In genomic region chr5:137531414-137532130, GRCm38 (mm10) we compare ENCODE assay signal across 8 mouse cellular contexts. TPM values are rescaled to one million over a fixed set of nuclear protein-coding genes. Genes with fewer than 3 reads are reported as not detected.
DNase-seq lines count a peak whose midpoint lies in the region; ATAC-seq and TF ChIP-seq lines count a peak whose summit lies in the region.

No protein-coding gene starts in this region.

- H3K9me3 ChIP-seq in intestine, postnatal 0 days (ENCODE audit: control insufficient read depth): no peaks in the 10 kb centered on the region

- peak overlapping the region; percentile 71 for H3K4me2 ChIP-seq in intestine, postnatal 0 days (replicated peaks; ENCODE audit: low read depth)

- no peak for ATAC-seq in intestine, postnatal 0 days

- peaks cover 36% of the 10 kb centered on the region for H3K36me3 ChIP-seq in intestine, postnatal 0 days (ENCODE audit: control insufficient read depth, insufficient read depth)

- peak overlapping the region; percentile 83 for H3K27ac ChIP-seq in intestine, postnatal 0 days (ENCODE audit: low read depth, low read length)

- peak; percentile 55 for DNase-seq in urinary bladder, postnatal 25 days (ENCODE audit: low spot score)
- DNase-seq in urinary bladder, postnatal 10 days (ENCODE audit: low spot score): no peak
- DNase-seq in cerebellum, adult 9-10 months: peak; percentile 78
- DNase-seq in gastrocnemius, postnatal 36 days: peak; percentile 57 to 63
- no peak for DNase-seq in lung, adult 2 months
- peak; percentile 81 for DNase-seq in retina, embryonic 14.5 days (ENCODE audit: low spot score)
- no peak for DNase-seq in natural killer cell, adult 2 months (ENCODE audit: low spot score in 2 of 2)

- intact Hi-C loops in gastrocnemius, postnatal 36 days (cut with DNase I): loop anchor here (2.0 to 5.0 kb wide), 3 partner anchors 69 to 246 kb away; partner anchors contain the start of genes Mospd3, Ppp1r35 and Tsc22d4

- TF ChIP-seq POLR2A in lung, adult 2 months (IDR thresholded peaks at IDR 0.05; ENCODE audit: borderline replicate concordance, extremely low read depth, low read depth, low read length): no peak

- WGBS in intestine, postnatal 0 days: under 1% methylated on average over 49 of the region's 51 CpGs
- under 1% methylated on average over 51 of the region's 51 CpGs for WGBS in lung, adult 2 months

- no peaks in the 10 kb centered on the region for H3K27me3 ChIP-seq in intestine, postnatal 0 days (replicated peaks; ENCODE audit: control insufficient read depth, insufficient read depth, low read length)

- H3K4me3 ChIP-seq in intestine, postnatal 0 days (ENCODE audit: low read depth, low read length): peak overlapping the region; percentile 72
- H3K4me3 ChIP-seq in lung, adult 2 months (replicated peaks; ENCODE audit: extremely low read depth, low read depth, low read length): peak overlapping the region; percentile 96

- 0 out of 2 replicates have a peak, but pooled peaks cover 9% of the 10 kb centered on the region for H3K4me1 ChIP-seq in intestine, postnatal 0 days (replicated peaks; ENCODE audit: control insufficient read depth, insufficient read depth, low read length)
- H3K4me1 ChIP-seq in lung, adult 2 months (ENCODE audit: control insufficient read depth, insufficient read depth, low read length): peaks cover 7% of the 10 kb centered on the region; the same call in 1 of the 2 replicates

- H3K9ac ChIP-seq in intestine, postnatal 0 days (ENCODE audit: low read depth, low read length): peak overlapping the region; percentile 64

- TF ChIP-seq CTCF in intestine, postnatal 0 days (IDR thresholded peaks at IDR 0.05; ENCODE audit: low read depth): no peak
- no peak for TF ChIP-seq CTCF in lung, adult 2 months (IDR thresholded peaks at IDR 0.05; ENCODE audit: insufficient read depth, low read length)

RNA-seq across cellular contexts. Expression of gene Epo, which starts 1.5 kb away (rescaled TPM):
- total RNA-seq in gastrocnemius, postnatal 36 days (2021): not detected
- not detected in 2 replicates for polyA plus RNA-seq in intestine, postnatal 0 days (2015; fragmentation: Nextera tagmentation; extraction: Ambion mirVana)
- polyA plus RNA-seq in lung, adult 2 months (2012; rRNA removed): not detected in 2 replicates

RNA-seq across cellular contexts. Expression of gene Gnb2, which starts 1.7 kb away (rescaled TPM):
- total RNA-seq in gastrocnemius, postnatal 36 days (2021): 100 to 1,000 TPM; 107 to 129 TPM
- polyA plus RNA-seq in intestine, postnatal 0 days (2015; fragmentation: Nextera tagmentation; extraction: Ambion mirVana): 386 and 389 TPM in 2 replicates
- 1,063 and 1,258 TPM in 2 replicates for polyA plus RNA-seq in lung, adult 2 months (2012; rRNA removed)

RNA-seq across cellular contexts. Expression of gene Gigyf1, which starts 13.2 kb away (rescaled TPM):
- total RNA-seq in gastrocnemius, postnatal 36 days (2021): 10 to 100 TPM; 17.4 to 23.4 TPM
- 4.7 and 6.4 TPM in 2 replicates for polyA plus RNA-seq in intestine, postnatal 0 days (2015; fragmentation: Nextera tagmentation; extraction: Ambion mirVana)
- 37.0 and 45.3 TPM in 2 replicates for polyA plus RNA-seq in lung, adult 2 months (2012; rRNA removed)

RNA-seq across cellular contexts. Expression of gene Actl6b, which starts 21.7 kb away (rescaled TPM):
- not detected for total RNA-seq in gastrocnemius, postnatal 36 days (2021)
- polyA plus RNA-seq in intestine, postnatal 0 days (2015; fragmentation: Nextera tagmentation; extraction: Ambion mirVana): 2.1 and 2.9 TPM in 2 replicates
- 0.07 TPM in 1 of 2 replicates, not detected in the other for polyA plus RNA-seq in lung, adult 2 months (2012; rRNA removed)

RNA-seq across cellular contexts. Expression of gene Pop7, which starts 29.3 kb away (rescaled TPM):
- total RNA-seq in gastrocnemius, postnatal 36 days (2021): 1 to 10 TPM; 8.6 to 9.9 TPM
- 47.9 and 50.4 TPM in 2 replicates for polyA plus RNA-seq in intestine, postnatal 0 days (2015; fragmentation: Nextera tagmentation; extraction: Ambion mirVana)
- polyA plus RNA-seq in lung, adult 2 months (2012; rRNA removed): 28.4 and 32.4 TPM in 2 replicates

Comparison
In these comparisons a context has a peak if more than half of its experiments do, and no peak if none do; other contexts are left out.
1. DNase-seq: peak in urinary bladder, postnatal 25 days (single experiment), cerebellum, adult 9-10 months (single experiment), gastrocnemius, postnatal 36 days (2 of 2) and retina, embryonic 14.5 days (single experiment); none in urinary bladder, postnatal 10 days (single experiment), lung, adult 2 months (single experiment) and natural killer cell, adult 2 months (0 of 2).